Mouse (Mus musculus) stomach, postnatal 0 days (tissue): ENCODE results near the gene Gstp1.

Experiments
- CTCF ChIP-seq: IDR thresholded peaks from 2 replicates; pipeline ENCODE4 v1.5.1; 2016; ENCODE audit warnings: antibody characterized with exemption, low read depth, mild to moderate bottlenecking, moderate library complexity
- EP300 ChIP-seq: optimal IDR thresholded peaks from 2 replicates; pipeline ENCODE3; 2016; ENCODE audit warnings: antibody characterized with exemption

- no peak for TF ChIP-seq CTCF
- TF ChIP-seq EP300 = no peak
These were observed 9.1 kb upstream of the Gstp1 start for GRCm38 (mm10) chr19:4046866-4047254.
